In genomic region chr9:108266261-108266935, GRCm38 (mm10) we compare ENCODE assay signal across 17 mouse cellular contexts. TPM values are rescaled to one million over a fixed set of nuclear protein-coding genes. Genes with fewer than 3 reads are reported as not detected.
DNase-seq lines count a peak whose midpoint lies in the region; ATAC-seq and TF ChIP-seq lines count a peak whose summit lies in the region.
"Had no signal": no experiment of that assay in that cellular context is flagged by ENCODE, and none has a peak within 500 bp of the region (broad histone marks: within the 10 kb centered on the region; RNA-seq: fewer than 3 reads in every experiment).

No protein-coding gene starts in this region.

- TF ChIP-seq EP300 in MEL (IDR thresholded peaks at IDR 0.05; ENCODE audit: low read depth in 1 of 2, low read length in 2 of 2): peak; percentile 24 to 37; a peak in 2 of 4 replicates

- intact Hi-C loops in gastrocnemius, adult 2 months (cut with DNase I): no loop called here
- intact Hi-C loops in gastrocnemius, postnatal 36 days (cut with DNase I): no loop called here

- peaks cover 11% of the 10 kb centered on the region for H3K79me2 ChIP-seq in MEL (ENCODE audit: control insufficient read depth, insufficient read depth, low read length, poor library complexity)

- H3K36me3 ChIP-seq in lung, embryonic 16.5 days (ENCODE audit: control insufficient read depth, insufficient read depth, low read length): no peaks in the 10 kb centered on the region
- H3K36me3 ChIP-seq in MEL (ENCODE audit: control insufficient read depth in 1 of 2, insufficient read depth in 2 of 2, low read length in 2 of 2): peaks cover 0 to 33% of the 10 kb centered on the region in 2 experiments; a peak in 2 of 4 replicates
- no peaks in the 10 kb centered on the region for H3K36me3 ChIP-seq in splenic B cell, adult 2 months (ENCODE audit: control insufficient read depth, insufficient read depth, low read length, poor library complexity, severe bottlenecking)
- no peaks in the 10 kb centered on the region for H3K36me3 ChIP-seq in midbrain, embryonic 13.5 days
- H3K36me3 ChIP-seq: embryonic facial prominence, embryonic 12.5 days had no signal

- peak overlapping the region; percentile 99; the same call in 1 of the 2 replicates for H3K27ac ChIP-seq in gastrocnemius, adult 2 months
- peak overlapping the region; percentile 3; the same call in 1 of the 2 replicates for H3K27ac ChIP-seq in lung, embryonic 16.5 days (ENCODE audit: low read length)
- H3K27ac ChIP-seq in MEL (ENCODE audit: control insufficient read depth, low read depth, low read length): peak overlapping the region; percentile 70
- no peak overlapping the region for H3K27ac ChIP-seq in midbrain, embryonic 13.5 days
- H3K27ac ChIP-seq: embryonic facial prominence, embryonic 12.5 days; hindbrain, postnatal 0 days; layer of hippocampus, adult 2 months had no signal

- no peaks in the 10 kb centered on the region for H3K27me3 ChIP-seq in lung, embryonic 16.5 days (ENCODE audit: control insufficient read depth, insufficient read depth, low read depth, low read length)
- peaks cover 0 to 2% of the 10 kb centered on the region in 2 experiments; a peak in 1 of 4 replicates for H3K27me3 ChIP-seq in MEL (ENCODE audit: control insufficient read depth in 1 of 2, insufficient read depth in 2 of 2, low read length in 2 of 2)
- H3K27me3 ChIP-seq in splenic B cell, adult 2 months (ENCODE audit: control insufficient read depth, insufficient read depth, low read length, poor library complexity, severe bottlenecking): no peaks in the 10 kb centered on the region
- H3K27me3 ChIP-seq in midbrain, embryonic 13.5 days: no peaks in the 10 kb centered on the region
- H3K27me3 ChIP-seq: embryonic facial prominence, embryonic 12.5 days had no signal

- H3K4me1 ChIP-seq in lung, embryonic 16.5 days (replicated peaks; ENCODE audit: control insufficient read depth, insufficient read depth, low read length): peaks cover 30% of the 10 kb centered on the region
- peaks cover 13% of the 10 kb centered on the region for H3K4me1 ChIP-seq in lung, adult 2 months (ENCODE audit: control insufficient read depth, insufficient read depth, low read length)
- peaks cover 2 to 39% of the 10 kb centered on the region in 2 experiments for H3K4me1 ChIP-seq in MEL (ENCODE audit: control insufficient read depth in 1 of 2, insufficient read depth in 2 of 2, low read length in 2 of 2)
- H3K4me1 ChIP-seq in midbrain, embryonic 13.5 days (replicated peaks): peaks cover 23% of the 10 kb centered on the region

- H3K9me3 ChIP-seq in lung, embryonic 16.5 days (ENCODE audit: control insufficient read depth, low read length): no peaks in the 10 kb centered on the region
- H3K9me3 ChIP-seq in MEL (replicated peaks; ENCODE audit: insufficient read depth, low read length): no peaks in the 10 kb centered on the region
- no peaks in the 10 kb centered on the region for H3K9me3 ChIP-seq in midbrain, embryonic 13.5 days
- H3K9me3 ChIP-seq: embryonic facial prominence, embryonic 12.5 days had no signal

- TF ChIP-seq RAD21 in MEL (IDR thresholded peaks at IDR 0.05; ENCODE audit: low read depth, low read length): no peak

- WGBS in lung, embryonic 16.5 days: 35% methylated on average over 10 of the region's 10 CpGs
- WGBS in lung, adult 2 months: 60% methylated on average over 10 of the region's 10 CpGs
- WGBS in midbrain, embryonic 13.5 days: 64% methylated on average over 10 of the region's 10 CpGs

- TF ChIP-seq CTCF in gastrocnemius, adult 2 months (IDR thresholded peaks at IDR 0.05): no peak
- TF ChIP-seq CTCF in lung, adult 2 months (IDR thresholded peaks at IDR 0.05; ENCODE audit: insufficient read depth, low read length): no peak
- no peak for TF ChIP-seq CTCF in MEL (IDR thresholded peaks at IDR 0.05 in 2 of 3, conservative IDR thresholded peaks at IDR 0.05 in 1 of 3; ENCODE audit: control insufficient read depth in 1 of 3, insufficient read depth in 1 of 3, low read depth in 2 of 3, low read length in 3 of 3, poor library complexity in 1 of 3, severe bottlenecking in 1 of 3)

- DNase-seq in gastrocnemius, adult 2 months: no peak
- no peak for DNase-seq in gastrocnemius, postnatal 36 days
- DNase-seq in lung, adult 2 months: no peak
- DNase-seq in MEL (ENCODE audit: low read depth, low spot score): peak; percentile 77
- peak; percentile 72 for DNase-seq in splenic B cell, adult 2 months (ENCODE audit: low read depth, low spot score)
- no peak for DNase-seq in adrenal gland, postnatal 14 days
- DNase-seq: cerebellum, postnatal 36 days; heart, adult 2 months; kidney, adult 2 months; liver; lung, embryonic 14.5 days; thymus, postnatal 25 days had no signal

- H3K4me2 ChIP-seq in lung, embryonic 16.5 days (ENCODE audit: low read depth, low read length): no peak overlapping the region
- H3K4me2 ChIP-seq in midbrain, embryonic 13.5 days (replicated peaks): no peak overlapping the region
- H3K4me2 ChIP-seq: embryonic facial prominence, embryonic 12.5 days; lung, embryonic 14.5 days had no signal

- no peak for ATAC-seq in lung, embryonic 16.5 days (ENCODE audit: low read depth)
- no peak for ATAC-seq in midbrain, embryonic 13.5 days
- ATAC-seq: hindbrain, postnatal 0 days had no signal

- H3K9ac ChIP-seq in lung, embryonic 16.5 days (ENCODE audit: low read length): no peak overlapping the region
- peak overlapping the region; percentile 54 for H3K9ac ChIP-seq in MEL (ENCODE audit: control insufficient read depth, low read depth, low read length, poor library complexity, severe bottlenecking)
- no peak overlapping the region for H3K9ac ChIP-seq in midbrain, embryonic 13.5 days (replicated peaks)
- H3K9ac ChIP-seq: embryonic facial prominence, embryonic 12.5 days; lung, embryonic 14.5 days had no signal

- no peak overlapping the region for H3K4me3 ChIP-seq in gastrocnemius, adult 2 months
- H3K4me3 ChIP-seq in lung, embryonic 16.5 days (ENCODE audit: low read length): no peak overlapping the region
- no peak overlapping the region for H3K4me3 ChIP-seq in lung, adult 2 months (replicated peaks; ENCODE audit: extremely low read depth, low read depth, low read length)
- peak overlapping the region; percentile 23 to 35; a peak in 3 of 4 replicates for H3K4me3 ChIP-seq in MEL (ENCODE audit: control insufficient read depth in 1 of 2, insufficient read depth in 1 of 2, low read depth in 2 of 2, low read length in 2 of 2)
- H3K4me3 ChIP-seq in midbrain, embryonic 13.5 days (replicated peaks): no peak overlapping the region
- H3K4me3 ChIP-seq: embryonic facial prominence, embryonic 12.5 days; heart, adult 2 months; layer of hippocampus, adult 2 months had no signal

- no peak for TF ChIP-seq POLR2A in lung, adult 2 months (IDR thresholded peaks at IDR 0.05; ENCODE audit: borderline replicate concordance, extremely low read depth, low read depth, low read length)
- TF ChIP-seq POLR2A in MEL (IDR thresholded peaks at IDR 0.05; ENCODE audit: control insufficient read depth in 1 of 2, insufficient read depth in 1 of 2, low read depth in 1 of 2, low read length in 2 of 2, poor library complexity in 1 of 2): no peak

RNA-seq across cellular contexts. Expression of gene Dag1, which starts 2.6 kb away (rescaled TPM):
- total RNA-seq in gastrocnemius, adult 2 months (2021): 100 to 1,000 TPM; 170 to 229 TPM
- 100 to 1,000 TPM; 170 to 174 TPM for total RNA-seq in gastrocnemius, postnatal 36 days (2021)
- 124 and 141 TPM in 2 replicates for polyA plus RNA-seq in lung, embryonic 16.5 days (2015; fragmentation: Nextera tagmentation; extraction: Ambion mirVana)
- 125 and 170 TPM in 2 replicates for polyA plus RNA-seq in lung, adult 2 months (2012; rRNA removed)
- total RNA-seq in MEL (2012; rRNA removed): 7.8 and 8.1 TPM in 2 replicates
- 10 to 100 TPM in 1 of 2 experiments, not detected in 1; 27.6 TPM for polyA plus RNA-seq in MEL (2012; ENCODE audit: insufficient read depth in 1 of 2, insufficient read length in 2 of 2, low read depth in 1 of 2, low replicate concordance in 2 of 2, missing spikeins in 1 of 2)
- polyA plus RNA-seq in midbrain, embryonic 13.5 days (2015; fragmentation: Nextera tagmentation; extraction: Ambion mirVana): 50.5 and 57.8 TPM in 2 replicates
- 156 and 176 TPM in 2 replicates for total RNA-seq in adrenal gland, postnatal 14 days (2021)

RNA-seq across cellular contexts. Expression of gene Nicn1, which starts 23.8 kb away (rescaled TPM):
- total RNA-seq in gastrocnemius, adult 2 months (2021): 10 to 100 TPM in 1 of 2 experiments, 1 to 10 TPM in 1; 9.3 to 11.9 TPM
- 10 to 100 TPM in 1 of 2 experiments, 1 to 10 TPM in 1; 9.4 to 11.4 TPM for total RNA-seq in gastrocnemius, postnatal 36 days (2021)
- polyA plus RNA-seq in lung, embryonic 16.5 days (2015; fragmentation: Nextera tagmentation; extraction: Ambion mirVana): 36.8 and 41.6 TPM in 2 replicates
- 15.1 and 21.4 TPM in 2 replicates for polyA plus RNA-seq in lung, adult 2 months (2012; rRNA removed)
- total RNA-seq in MEL (2012; rRNA removed): 1.6 and 2.0 TPM in 2 replicates
- 1 to 10 TPM in 1 of 2 experiments, not detected in 1; 4.7 TPM for polyA plus RNA-seq in MEL (2012; ENCODE audit: insufficient read depth in 1 of 2, insufficient read length in 2 of 2, low read depth in 1 of 2, low replicate concordance in 2 of 2, missing spikeins in 1 of 2)
- polyA plus RNA-seq in midbrain, embryonic 13.5 days (2015; fragmentation: Nextera tagmentation; extraction: Ambion mirVana): 118 TPM in 2 replicates
- total RNA-seq in adrenal gland, postnatal 14 days (2021): 16.9 and 21.2 TPM in 2 replicates

RNA-seq across cellular contexts. Expression of gene Amt, which starts 30.3 kb away (rescaled TPM):
- total RNA-seq in gastrocnemius, adult 2 months (2021): 1 to 10 TPM; 1.0 to 1.4 TPM
- 1 to 10 TPM in 1 of 2 experiments, under 1 TPM in 1; 0.94 to 1.3 TPM for total RNA-seq in gastrocnemius, postnatal 36 days (2021)
- polyA plus RNA-seq in lung, embryonic 16.5 days (2015; fragmentation: Nextera tagmentation; extraction: Ambion mirVana): 19.1 and 21.9 TPM in 2 replicates
- 7.0 and 13.3 TPM in 2 replicates for polyA plus RNA-seq in lung, adult 2 months (2012; rRNA removed)
- total RNA-seq in MEL (2012; rRNA removed): 0.15 and 0.26 TPM in 2 replicates
- under 1 TPM in 1 of 2 experiments, not detected in 1; 0.58 TPM for polyA plus RNA-seq in MEL (2012; ENCODE audit: insufficient read depth in 1 of 2, insufficient read length in 2 of 2, low read depth in 1 of 2, low replicate concordance in 2 of 2, missing spikeins in 1 of 2)
- 33.6 and 35.5 TPM in 2 replicates for polyA plus RNA-seq in midbrain, embryonic 13.5 days (2015; fragmentation: Nextera tagmentation; extraction: Ambion mirVana)
- total RNA-seq in adrenal gland, postnatal 14 days (2021): 6.8 and 13.2 TPM in 2 replicates

RNA-seq across cellular contexts. Expression of gene Rhoa, which starts 39.5 kb away (rescaled TPM):
- total RNA-seq in gastrocnemius, adult 2 months (2021): 100 to 1,000 TPM in 1 of 2 experiments, 10 to 100 TPM in 1; 95.0 to 122 TPM
- total RNA-seq in gastrocnemius, postnatal 36 days (2021): 10 to 100 TPM; 97.0 to 97.5 TPM
- polyA plus RNA-seq in lung, embryonic 16.5 days (2015; fragmentation: Nextera tagmentation; extraction: Ambion mirVana): 531 and 556 TPM in 2 replicates
- polyA plus RNA-seq in lung, adult 2 months (2012; rRNA removed): 167 and 313 TPM in 2 replicates
- total RNA-seq in MEL (2012; rRNA removed): 80.9 and 83.1 TPM in 2 replicates
- polyA plus RNA-seq in MEL (2012; ENCODE audit: insufficient read depth in 1 of 2, insufficient read length in 2 of 2, low read depth in 1 of 2, low replicate concordance in 2 of 2, missing spikeins in 1 of 2): 100 to 1,000 TPM in 1 of 2 experiments, not detected in 1; 241 TPM
- polyA plus RNA-seq in midbrain, embryonic 13.5 days (2015; fragmentation: Nextera tagmentation; extraction: Ambion mirVana): 288 and 306 TPM in 2 replicates
- total RNA-seq in adrenal gland, postnatal 14 days (2021): 359 and 362 TPM in 2 replicates

RNA-seq across cellular contexts. Expression of gene Tcta, which starts 39.6 kb away (rescaled TPM):
- 10 to 100 TPM; 27.0 to 35.1 TPM for total RNA-seq in gastrocnemius, adult 2 months (2021)
- total RNA-seq in gastrocnemius, postnatal 36 days (2021): 10 to 100 TPM; 24.9 to 25.1 TPM
- 38.0 and 41.8 TPM in 2 replicates for polyA plus RNA-seq in lung, embryonic 16.5 days (2015; fragmentation: Nextera tagmentation; extraction: Ambion mirVana)
- polyA plus RNA-seq in lung, adult 2 months (2012; rRNA removed): 64.1 and 75.8 TPM in 2 replicates
- 3.4 and 4.9 TPM in 2 replicates for total RNA-seq in MEL (2012; rRNA removed)
- polyA plus RNA-seq in MEL (2012; ENCODE audit: insufficient read depth in 1 of 2, insufficient read length in 2 of 2, low read depth in 1 of 2, low replicate concordance in 2 of 2, missing spikeins in 1 of 2): 1 to 10 TPM in 1 of 2 experiments, not detected in 1; 7.0 TPM
- polyA plus RNA-seq in midbrain, embryonic 13.5 days (2015; fragmentation: Nextera tagmentation; extraction: Ambion mirVana): 52.6 and 57.5 TPM in 2 replicates
- total RNA-seq in adrenal gland, postnatal 14 days (2021): 30.4 and 34.1 TPM in 2 replicates

Comparison
In these comparisons a context has a peak if more than half of its experiments do, and no peak if none do; other contexts are left out.
1. DNase-seq: peak in MEL (single experiment) and splenic B cell, adult 2 months (single experiment); none in gastrocnemius, adult 2 months (single experiment), gastrocnemius, postnatal 36 days (0 of 2), lung, adult 2 months (single experiment) and adrenal gland, postnatal 14 days (single experiment).
2. H3K4me3 ChIP-seq: peak in MEL (2 of 2); none in gastrocnemius, adult 2 months (single experiment), lung, embryonic 16.5 days (single experiment), lung, adult 2 months (single experiment) and midbrain, embryonic 13.5 days (single experiment).
3. RNA of gene Dag1, which starts 2.6 kb away (total RNA-seq): 170 to 229 TPM in gastrocnemius, adult 2 months, 156 to 176 TPM in adrenal gland, postnatal 14 days and 170 to 174 TPM in gastrocnemius, postnatal 36 days; 7.8 to 8.1 TPM in MEL; every median in the first group is over 10 times any median in the second.